Mouse (Mus musculus) midbrain, embryonic 13.5 days (tissue): ENCODE results near the gene S1pr1. TPM values are rescaled to one million over a fixed set of nuclear protein-coding genes. Genes with fewer than 3 reads are reported as not detected.

Source experiments
- ATAC-seq: fragments of 200-750 bp; cut with Nextera tagmentation; 2 replicates; pipeline ENCODE4 v1.8.0; 2017; ENCODE audit warnings: mild to moderate bottlenecking, moderate TSS enrichment, moderate library complexity
- H3K27ac ChIP-seq: fragments of 300-500 bp; sonication (generic); 2 replicates; pipeline ENCODE4 v1.5.1; 2015; ENCODE audit warnings: inconsistent platforms, mild to moderate bottlenecking, moderate library complexity
- H3K27me3 ChIP-seq: fragments of 300-500 bp; sonication (generic); 2 replicates; pipeline ENCODE4 v1.6.1; 2015; ENCODE audit warnings: mild to moderate bottlenecking, inconsistent platforms
- H3K36me3 ChIP-seq: fragments of 300-500 bp; sonication (generic); 2 replicates; pipeline ENCODE4 v1.6.1; 2015; ENCODE audit warnings: mild to moderate bottlenecking, inconsistent platforms
- H3K4me1 ChIP-seq: fragments of 300-500 bp; sonication (generic); replicated peaks from 2 replicates; pipeline ENCODE4 v1.6.1; 2015; ENCODE audit warnings: inconsistent platforms
- H3K4me2 ChIP-seq: fragments of 300-500 bp; sonication (generic); replicated peaks from 2 replicates; pipeline ENCODE4 v1.6.1; 2015; ENCODE audit warnings: moderate library complexity, mild to moderate bottlenecking, inconsistent platforms
- H3K4me3 ChIP-seq: fragments of 300-500 bp; sonication (generic); replicated peaks from 2 replicates; pipeline ENCODE4 v1.5.1; 2015; ENCODE audit warnings: mild to moderate bottlenecking, inconsistent platforms
- H3K9ac ChIP-seq: fragments of 300-500 bp; sonication (generic); replicated peaks from 2 replicates; pipeline ENCODE4 v1.6.1; 2015; ENCODE audit warnings: mild to moderate bottlenecking, inconsistent platforms
- H3K9me3 ChIP-seq: fragments of 300-500 bp; sonication (generic); 2 replicates; pipeline ENCODE4 v1.6.1; 2016; ENCODE audit warnings: mild to moderate bottlenecking, inconsistent platforms
- WGBS: fragments of 180-500 bp; shearing (Covaris S2); methylation state at CpG from one replicate; pipeline ENCODE4 v1.1.7; 2015; 5-methylcytosine and 5-hydroxymethylcytosine counted together
- polyA plus RNA-seq: library from polyadenylated mRNA; unstranded; fragments of >200 nt; fragmentation: Nextera tagmentation; extraction: Ambion mirVana; gene quantifications from 2 replicates; pipeline ENCODE4 v1.2.1, GENCODE M21; 2015

The S1pr1 gene
- polyA plus RNA-seq, 1 experiment from 2014 or later: 30.5 TPM

DNA sequence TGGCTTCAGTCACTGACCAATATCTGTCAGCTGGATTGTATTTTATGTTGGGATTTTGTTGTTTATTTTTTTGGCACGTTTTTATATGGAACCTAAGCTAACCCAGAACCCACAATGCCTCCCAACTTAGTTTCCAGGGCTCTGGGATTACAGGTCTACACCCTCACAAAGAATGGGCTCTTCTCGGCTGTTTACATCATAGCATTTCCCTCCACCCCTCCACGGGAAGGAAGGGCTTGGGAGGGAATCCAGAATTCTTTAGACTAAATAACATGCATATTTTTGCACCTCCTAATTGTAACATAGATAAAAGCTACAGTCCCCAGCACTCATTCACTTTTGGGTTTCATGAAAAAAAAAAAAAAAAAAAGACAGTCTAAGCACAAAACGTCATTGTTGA lies 22.0 kb downstream of the S1pr1 start:
- ATAC-seq: no peak
- Histone ChIP-seq H3K9me3 (no peaks in the 10 kb centered on the region), H3K27ac (no peak overlapping the region), H3K9ac (no peak overlapping the region), H3K36me3 (no peaks in the 10 kb centered on the region), H3K4me3 (no peak overlapping the region), H3K27me3 (no peaks in the 10 kb centered on the region), H3K4me2 (no peak overlapping the region), H3K4me1 (0 out of 2 replicates have a peak, but pooled peaks cover 3% of the 10 kb centered on the region)
- WGBS: 48% methylated on average over 4 of the region's 4 CpGs

DNA sequence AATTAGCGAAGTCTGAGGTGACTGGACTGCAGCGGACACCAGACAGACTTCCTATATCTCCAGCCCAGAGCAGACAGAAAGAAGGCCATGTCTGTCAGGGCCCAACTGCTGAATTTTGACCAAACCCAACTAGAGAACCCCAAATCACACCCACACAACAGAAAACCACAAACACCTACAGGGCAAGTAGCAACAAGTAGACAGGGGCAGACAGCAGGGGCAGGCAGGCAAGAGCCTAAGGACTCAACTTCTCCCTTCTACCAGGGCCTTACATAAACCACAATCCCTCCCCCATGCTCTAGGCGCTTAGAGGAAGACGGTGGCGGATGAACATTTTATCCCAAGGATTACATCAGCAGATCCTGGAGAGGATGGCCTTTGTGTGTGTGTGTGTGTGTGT lies 22.5 kb downstream of the S1pr1 start:
- H3K27ac ChIP-seq: no peak overlapping the region
- H3K4me1 ChIP-seq: 0 out of 2 replicates have a peak, but pooled peaks cover 3% of the 10 kb centered on the region
- H3K36me3 ChIP-seq: no peaks in the 10 kb centered on the region
- H3K4me3 ChIP-seq: no peak overlapping the region
- no peak for ATAC-seq
- H3K9ac ChIP-seq: no peak overlapping the region
- WGBS: 91% methylated on average over 5 of the region's 5 CpGs
- no peaks in the 10 kb centered on the region for H3K9me3 ChIP-seq
- no peak overlapping the region for H3K4me2 ChIP-seq
- no peaks in the 10 kb centered on the region for H3K27me3 ChIP-seq

DNA sequence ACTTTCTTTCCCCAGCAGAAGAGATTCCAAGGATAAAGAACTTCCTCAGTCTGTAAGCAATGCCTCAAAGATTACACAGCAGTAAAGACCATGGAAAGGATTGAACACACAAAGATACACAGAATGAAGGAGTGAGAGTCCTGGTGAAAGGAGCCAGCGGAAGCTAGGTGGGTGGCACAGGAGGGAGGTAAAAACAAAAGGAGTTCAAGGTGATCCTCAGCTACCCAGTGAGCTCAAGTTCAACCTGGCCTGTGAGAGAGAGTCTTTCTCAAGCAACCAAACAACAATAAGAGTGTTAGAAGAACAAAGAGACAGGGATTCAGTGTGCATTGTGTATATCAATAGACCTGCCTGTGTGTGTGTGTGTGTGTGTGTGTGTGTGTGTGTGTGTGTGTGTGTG lies 25.0 kb downstream of the S1pr1 start:
- Histone ChIP-seq H3K4me2 (no peak overlapping the region), H3K9me3 (no peaks in the 10 kb centered on the region), H3K4me1 (0 out of 2 replicates have a peak, but pooled peaks cover 3% of the 10 kb centered on the region), H3K36me3 (no peaks in the 10 kb centered on the region), H3K27ac (no peak overlapping the region), H3K9ac (no peak overlapping the region), H3K27me3 (no peaks in the 10 kb centered on the region), H3K4me3 (no peak overlapping the region)
- WGBS: 48% methylated on average over 1 of the region's 1 CpGs
- no peak for ATAC-seq

DNA sequence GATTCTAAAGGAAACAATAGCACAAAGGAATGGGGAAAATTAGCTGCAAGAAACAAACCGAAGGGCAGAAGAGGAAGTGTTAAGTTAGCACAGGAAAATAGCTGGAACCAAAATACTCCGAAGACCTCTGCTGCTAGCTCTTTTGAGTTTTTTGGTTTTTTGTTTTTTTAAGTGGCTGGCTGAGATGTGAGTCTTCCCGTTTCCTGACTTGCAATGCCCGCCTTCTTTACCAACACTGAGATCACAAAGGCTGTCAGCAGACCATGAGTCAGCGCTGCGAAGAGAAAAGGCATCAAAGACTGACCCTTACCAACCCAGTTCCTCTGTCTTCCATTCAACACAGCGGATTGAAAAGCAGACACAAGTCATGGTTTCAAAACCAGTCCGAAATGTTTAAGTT lies 25.5 kb downstream of the S1pr1 start:
- Histone ChIP-seq H3K9me3 (no peaks in the 10 kb centered on the region), H3K27me3 (no peaks in the 10 kb centered on the region), H3K4me2 (no peak overlapping the region), H3K36me3 (no peaks in the 10 kb centered on the region), H3K27ac (no peak overlapping the region), H3K4me3 (no peak overlapping the region), H3K9ac (no peak overlapping the region), H3K4me1 (0 out of 2 replicates have a peak, but pooled peaks cover 3% of the 10 kb centered on the region)
- ATAC-seq: no peak
- WGBS: 21% methylated on average over 8 of the region's 8 CpGs

DNA sequence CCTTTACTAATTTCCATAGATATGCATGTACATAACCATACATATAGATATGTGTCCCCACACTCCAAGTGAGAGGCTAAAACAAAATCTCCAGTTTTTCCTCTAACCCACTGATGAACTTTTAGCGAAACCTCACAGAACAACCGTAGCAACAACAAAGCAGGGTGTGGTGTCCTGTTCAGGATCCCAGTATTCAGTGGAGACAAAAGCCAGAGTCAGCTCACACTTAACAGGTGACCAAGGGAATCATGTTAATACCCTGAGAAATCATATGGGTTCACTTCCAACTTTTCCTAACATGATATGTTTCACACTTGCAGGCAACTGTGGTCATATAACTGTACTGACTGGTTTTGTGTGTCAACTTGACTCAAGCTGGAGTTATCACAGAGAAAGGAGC lies 27.1 kb downstream of the S1pr1 start:
- WGBS: 93% methylated on average over 2 of the region's 2 CpGs
- no peak for ATAC-seq
- H3K4me3 ChIP-seq: no peak overlapping the region
- H3K9ac ChIP-seq: no peak overlapping the region
- H3K36me3 ChIP-seq: no peaks in the 10 kb centered on the region
- H3K9me3 ChIP-seq: no peaks in the 10 kb centered on the region
- H3K4me1 ChIP-seq: 0 out of 2 replicates have a peak, but pooled peaks cover 3% of the 10 kb centered on the region
- H3K4me2 ChIP-seq: no peak overlapping the region
- no peak overlapping the region for H3K27ac ChIP-seq
- H3K27me3 ChIP-seq: no peaks in the 10 kb centered on the region

DNA sequence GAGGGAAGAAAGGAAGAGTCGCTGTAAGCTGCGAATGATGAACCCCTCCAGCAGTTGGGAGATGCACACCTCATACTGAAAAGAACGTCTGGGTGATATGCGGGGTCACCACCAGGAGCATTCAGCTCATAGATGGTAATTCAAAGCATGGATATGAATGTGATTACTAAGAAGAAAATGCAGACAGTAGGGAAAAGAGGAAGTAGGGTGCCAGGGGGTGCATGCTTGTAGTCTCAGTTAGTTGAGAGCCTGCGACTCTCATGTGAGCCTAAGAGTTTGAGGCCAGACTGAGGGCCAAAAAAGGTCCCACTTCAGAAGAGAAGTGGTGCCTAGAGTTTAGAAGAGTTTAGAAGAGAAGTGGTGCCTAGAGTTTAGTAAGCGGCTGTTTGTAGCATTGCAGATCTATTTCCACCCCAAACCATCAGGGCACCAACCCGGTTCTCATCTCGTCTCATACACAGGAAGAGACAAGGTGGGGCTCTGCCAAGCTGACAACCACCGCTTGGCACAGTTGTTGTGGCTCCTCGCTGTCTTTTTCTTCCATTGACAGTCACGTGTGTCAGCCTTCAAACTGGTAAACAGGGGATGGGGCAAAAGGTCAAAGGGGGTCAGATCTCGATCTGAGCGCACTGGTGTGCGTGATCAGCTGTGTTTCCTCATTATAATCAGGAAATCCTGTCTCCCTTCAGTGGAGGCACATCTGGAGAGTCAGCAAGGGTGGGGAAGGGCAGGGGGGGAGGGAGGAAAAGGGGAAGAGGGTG lies 32.4 kb downstream of the S1pr1 start:
- Histone ChIP-seq H3K9me3 (no peaks in the 10 kb centered on the region), H3K36me3 (no peaks in the 10 kb centered on the region), H3K27me3 (no peaks in the 10 kb centered on the region), H3K4me1 (no peaks in the 10 kb centered on the region), H3K9ac (no peak overlapping the region), H3K4me2 (no peak overlapping the region), H3K4me3 (no peak overlapping the region), H3K27ac (no peak overlapping the region)
- ATAC-seq: no peak
- WGBS: 75% methylated on average over 14 of the region's 14 CpGs

DNA sequence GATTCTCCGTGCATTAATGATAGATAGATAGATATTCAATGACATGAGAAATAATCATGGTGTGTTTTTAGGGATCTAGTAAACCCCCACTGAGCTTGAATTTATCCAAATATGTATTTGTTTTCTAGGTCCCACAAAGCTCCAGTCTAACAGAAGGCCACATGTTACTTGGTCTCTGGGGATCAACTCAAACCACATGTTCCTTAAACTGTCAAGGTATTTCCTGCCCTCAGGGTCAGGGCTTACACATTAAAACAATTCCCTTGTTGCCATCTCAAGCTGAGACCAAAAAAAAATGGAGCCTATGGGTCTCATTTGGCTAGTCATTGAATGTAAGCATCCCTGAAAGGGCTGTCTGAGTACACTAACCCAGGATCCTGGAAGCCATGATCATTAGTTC lies 33.7 kb downstream of the S1pr1 start:
- no peaks in the 10 kb centered on the region for H3K27me3 ChIP-seq
- WGBS: 97% methylated on average over 1 of the region's 1 CpGs
- H3K4me3 ChIP-seq: no peak overlapping the region
- H3K4me2 ChIP-seq: no peak overlapping the region
- no peak overlapping the region for H3K9ac ChIP-seq
- H3K4me1 ChIP-seq: no peaks in the 10 kb centered on the region
- no peaks in the 10 kb centered on the region for H3K9me3 ChIP-seq
- H3K27ac ChIP-seq: no peak overlapping the region
- no peak for ATAC-seq
- H3K36me3 ChIP-seq: no peaks in the 10 kb centered on the region

DNA sequence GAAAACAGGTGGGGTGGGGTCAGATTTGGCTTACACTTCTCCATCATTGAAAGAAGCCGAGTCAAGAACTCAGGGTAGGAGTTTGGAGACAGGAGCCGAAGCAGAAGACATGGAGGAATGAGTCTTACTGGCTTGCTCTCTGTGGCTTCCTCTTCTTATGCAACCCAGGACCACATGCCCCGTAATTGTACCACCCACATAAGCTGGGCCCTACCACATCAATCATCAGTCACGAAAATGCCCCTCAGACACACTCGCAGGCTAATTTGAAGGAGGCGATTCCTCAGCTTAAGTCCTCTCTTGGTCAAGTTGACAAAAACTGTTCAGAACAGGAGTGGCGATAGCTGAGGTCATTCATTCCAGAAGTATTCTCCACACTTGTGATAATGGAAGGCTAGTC lies 35.9 kb downstream of the S1pr1 start:
- no peak overlapping the region for H3K9ac ChIP-seq
- H3K4me1 ChIP-seq: no peaks in the 10 kb centered on the region
- no peak for ATAC-seq
- H3K4me2 ChIP-seq: no peak overlapping the region
- no peaks in the 10 kb centered on the region for H3K27me3 ChIP-seq
- no peaks in the 10 kb centered on the region for H3K36me3 ChIP-seq
- H3K4me3 ChIP-seq: no peak overlapping the region
- 84% methylated on average over 7 of the region's 7 CpGs for WGBS
- H3K9me3 ChIP-seq: no peaks in the 10 kb centered on the region
- no peak overlapping the region for H3K27ac ChIP-seq

DNA sequence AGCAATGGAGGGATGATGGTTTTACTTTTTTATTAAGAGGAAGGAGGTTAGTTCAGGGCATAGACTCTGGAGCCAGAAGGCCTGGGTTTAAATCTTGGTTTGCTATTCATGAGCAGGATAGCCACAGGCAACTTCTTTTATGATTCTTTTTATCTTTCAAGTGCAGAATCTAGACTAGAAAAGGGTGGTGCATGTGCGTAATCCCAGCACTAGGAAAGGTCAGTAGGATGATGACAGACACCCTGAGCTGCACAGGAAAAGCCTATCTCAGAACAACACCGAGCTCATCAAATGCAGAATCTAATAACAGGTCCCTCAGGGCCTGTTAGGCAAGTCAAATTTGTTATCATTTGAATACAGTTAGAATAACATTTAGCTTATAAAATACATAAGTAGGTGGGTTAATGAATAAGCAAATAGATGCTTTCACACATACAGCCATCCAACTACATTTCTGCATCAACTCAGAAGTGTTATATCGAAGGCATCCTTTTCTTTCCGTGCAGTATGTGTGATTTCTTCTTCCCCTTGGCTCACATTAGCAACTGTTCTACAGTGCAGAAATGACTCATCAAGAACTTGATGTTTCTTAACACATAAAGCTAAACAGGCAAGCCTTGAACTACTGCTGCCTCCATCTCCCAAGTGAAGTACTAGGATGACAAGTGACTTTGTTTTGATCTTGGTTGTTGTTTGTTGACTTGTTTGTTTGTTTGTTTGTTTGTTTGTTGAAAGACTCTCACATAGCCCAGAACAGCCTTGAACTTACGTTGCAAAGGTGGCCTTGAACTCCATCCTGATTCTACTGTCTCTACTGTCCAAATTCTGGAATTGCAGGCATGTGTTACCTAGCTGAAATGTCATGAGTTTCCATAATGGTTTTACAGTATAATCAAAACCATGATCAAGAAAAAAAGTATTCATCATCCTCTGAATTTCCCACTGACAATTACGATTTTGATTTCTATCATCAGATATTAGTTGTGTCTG lies 39.0 kb downstream of the S1pr1 start:
- Histone ChIP-seq H3K9me3 (no peaks in the 10 kb centered on the region), H3K27ac (no peak overlapping the region), H3K4me2 (no peak overlapping the region), H3K36me3 (no peaks in the 10 kb centered on the region), H3K27me3 (no peaks in the 10 kb centered on the region), H3K4me3 (no peak overlapping the region), H3K9ac (no peak overlapping the region), H3K4me1 (0 out of 2 replicates have a peak, but pooled peaks cover 3% of the 10 kb centered on the region)
- 80% methylated on average over 6 of the region's 6 CpGs for WGBS
- ATAC-seq: no peak

DNA sequence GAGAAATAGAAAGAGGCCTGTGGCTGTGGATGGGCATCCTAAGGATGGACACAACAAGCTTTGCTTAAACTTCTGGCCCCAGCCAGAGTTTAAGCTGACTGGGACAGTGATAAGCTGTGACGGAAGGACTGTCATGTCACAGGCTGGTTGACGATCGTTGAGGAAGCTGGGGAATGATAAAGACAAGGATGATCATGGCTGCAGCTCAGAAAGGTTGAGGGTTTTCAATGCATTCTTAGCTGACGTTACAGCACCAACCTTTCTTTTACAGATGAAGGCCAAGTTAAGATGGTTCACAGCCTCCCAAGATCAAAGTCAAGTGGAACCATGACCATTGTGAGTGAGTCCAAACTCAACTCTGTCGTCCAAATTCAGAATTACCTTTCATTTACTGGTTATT lies 40.2 kb downstream of the S1pr1 start:
- no peak overlapping the region for H3K4me2 ChIP-seq
- no peak overlapping the region for H3K9ac ChIP-seq
- H3K27ac ChIP-seq: no peak overlapping the region
- WGBS: 89% methylated on average over 5 of the region's 5 CpGs
- H3K36me3 ChIP-seq: no peaks in the 10 kb centered on the region
- H3K9me3 ChIP-seq: no peaks in the 10 kb centered on the region
- 0 out of 2 replicates have a peak, but pooled peaks cover 3% of the 10 kb centered on the region for H3K4me1 ChIP-seq
- H3K27me3 ChIP-seq: no peaks in the 10 kb centered on the region
- no peak overlapping the region for H3K4me3 ChIP-seq
- no peak for ATAC-seq

DNA sequence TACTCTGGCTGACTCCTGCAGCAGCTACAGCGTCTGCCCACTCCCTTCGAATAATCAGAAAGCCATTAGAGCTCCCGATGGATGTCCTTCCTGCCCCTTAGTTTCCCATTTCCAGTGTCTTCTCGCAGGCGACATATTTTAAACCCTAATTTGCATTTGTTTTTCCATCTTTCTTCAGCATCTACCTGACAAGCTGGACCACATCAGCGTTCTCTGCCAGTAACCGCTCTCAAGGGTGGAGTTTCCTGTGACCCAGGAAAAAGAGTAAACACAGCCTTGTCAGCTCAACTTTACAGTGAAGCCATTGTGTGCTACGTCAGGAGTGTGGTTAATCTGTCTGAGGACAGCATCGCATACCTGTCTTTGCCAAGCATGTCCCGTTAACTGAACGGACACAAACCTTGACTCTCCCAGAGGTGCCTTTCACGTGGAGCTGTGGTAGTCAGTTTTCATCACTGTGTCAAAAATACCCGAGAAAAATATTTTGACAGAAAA lies 41.2 kb downstream of the S1pr1 start:
- 0 out of 2 replicates have a peak, but pooled peaks cover 3% of the 10 kb centered on the region for H3K4me1 ChIP-seq
- WGBS: 69% methylated on average over 13 of the region's 13 CpGs
- H3K27me3 ChIP-seq: no peaks in the 10 kb centered on the region
- no peak for ATAC-seq
- no peaks in the 10 kb centered on the region for H3K36me3 ChIP-seq
- no peak overlapping the region for H3K9ac ChIP-seq
- H3K4me2 ChIP-seq: no peak overlapping the region
- H3K27ac ChIP-seq: no peak overlapping the region
- H3K4me3 ChIP-seq: no peak overlapping the region
- no peaks in the 10 kb centered on the region for H3K9me3 ChIP-seq
